Mouse (Mus musculus) embryonic facial prominence, embryonic 12.5 days (tissue): Measurements from ENCODE around the gene St6galnac4. TPM values are rescaled to one million over a fixed set of nuclear protein-coding genes. Genes with fewer than 3 reads are reported as not detected.

ENCODE experiments used
- ATAC-seq: fragments of 200-750 bp; cut with Nextera tagmentation; 2 replicates; pipeline ENCODE4 v1.8.0; 2017; ENCODE audit not compliant: insufficient number of reproducible peaks, insufficient read depth, low FRiP score, low TSS enrichment
- H3K27ac ChIP-seq: fragments of 300-500 bp; sonication (generic); 2 replicates; pipeline ENCODE4 v1.5.1; 2016; ENCODE audit warnings: mild to moderate bottlenecking
- H3K27me3 ChIP-seq: fragments of 300-500 bp; sonication (generic); 2 replicates; pipeline ENCODE4 v1.6.1; 2016; ENCODE audit warnings: mild to moderate bottlenecking, moderate library complexity
- H3K36me3 ChIP-seq: fragments of 300-500 bp; sonication (generic); 2 replicates; pipeline ENCODE4 v1.6.1; 2016; ENCODE audit warnings: mild to moderate bottlenecking
- H3K4me1 ChIP-seq: fragments of 300-500 bp; sonication (generic); 2 replicates; pipeline ENCODE4 v1.6.1; 2016
- H3K4me2 ChIP-seq: fragments of 300-500 bp; sonication (generic); replicated peaks from 2 replicates; pipeline ENCODE4 v1.6.1; 2016; ENCODE audit warnings: mild to moderate bottlenecking, moderate library complexity
- H3K4me3 ChIP-seq: fragments of 300-500 bp; sonication (generic); 2 replicates; pipeline ENCODE4 v1.5.1; 2016; ENCODE audit warnings: mild to moderate bottlenecking
- H3K9ac ChIP-seq: fragments of 300-500 bp; sonication (generic); 2 replicates; pipeline ENCODE4 v1.6.1; 2016; ENCODE audit warnings: mild to moderate bottlenecking, moderate library complexity
- H3K9me3 ChIP-seq: fragments of 300-500 bp; sonication (generic); 2 replicates; pipeline ENCODE4 v1.6.1; 2016; ENCODE audit warnings: mild to moderate bottlenecking, moderate library complexity
- WGBS: fragments of 180-500 bp; shearing (Covaris S2); methylation state at CpG from one replicate; pipeline ENCODE4 v1.1.7; 2016; 5-methylcytosine and 5-hydroxymethylcytosine counted together
- polyA plus RNA-seq: library from polyadenylated mRNA; unstranded; fragments of >200 nt; fragmentation: Nextera tagmentation; extraction: Ambion mirVana; gene quantifications from 2 replicates; pipeline ENCODE4 v1.2.1, GENCODE M21; 2016

Gene St6galnac4
- polyA plus RNA-seq, 1 experiment from 2014 or later = 32.7 TPM

DNA sequence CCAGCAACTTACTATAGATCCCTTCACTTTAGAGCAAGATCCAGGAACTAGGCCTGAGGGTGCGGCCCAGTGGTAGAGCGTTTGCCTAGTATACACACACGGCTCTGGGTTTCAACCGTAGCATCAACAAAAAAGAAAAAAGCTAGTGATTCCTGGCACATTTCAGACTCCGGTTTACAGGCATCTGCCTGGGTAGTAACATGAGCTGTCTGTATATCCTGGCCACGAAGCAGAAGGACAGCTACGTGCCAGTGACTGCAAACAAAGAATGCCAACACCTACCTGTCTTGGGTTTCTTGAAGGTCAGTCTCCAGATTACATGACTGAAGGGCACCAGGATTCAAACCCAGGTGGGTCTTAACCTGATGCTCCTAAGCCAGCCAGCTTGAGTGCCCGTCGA lies 37.7 kb upstream of the St6galnac4 start:
- Histone ChIP-seq H3K36me3 (0 out of 2 replicates have a peak, but pooled peaks cover 6% of the 10 kb centered on the region), H3K4me2 (no peak overlapping the region), H3K27ac (peak overlapping the region; percentile 74), H3K9me3 (no peaks in the 10 kb centered on the region), H3K4me3 (no peak overlapping the region), H3K27me3 (no peaks in the 10 kb centered on the region), H3K4me1 (peaks cover 27% of the 10 kb centered on the region), H3K9ac (no peak overlapping the region)
- no peak for ATAC-seq
- 56% methylated on average over 9 of the region's 9 CpGs for WGBS

DNA sequence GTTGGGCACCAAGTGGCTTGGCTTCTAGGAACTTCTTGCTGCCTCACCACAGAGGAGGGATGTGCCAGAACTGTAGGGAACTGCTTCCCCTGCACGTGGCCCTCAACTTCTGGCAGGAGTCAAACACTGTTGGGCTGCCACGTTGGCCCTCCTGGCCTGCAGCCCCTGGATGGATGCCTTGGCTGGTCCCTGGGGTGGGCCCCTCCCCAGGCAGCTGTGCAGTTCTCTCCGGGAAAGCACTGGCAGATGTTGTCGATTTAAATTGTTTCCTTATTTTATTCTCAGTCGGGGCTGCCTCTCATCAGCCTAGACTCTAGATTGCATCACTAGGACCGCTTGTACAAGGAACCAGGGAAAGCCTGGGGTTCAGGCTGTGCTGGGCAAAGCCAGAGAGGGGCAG lies 37.1 kb upstream of the St6galnac4 start:
- Histone ChIP-seq H3K4me2 (no peak overlapping the region), H3K4me1 (peaks cover 27% of the 10 kb centered on the region), H3K27ac (peak overlapping the region; percentile 74), H3K4me3 (no peak overlapping the region), H3K27me3 (no peaks in the 10 kb centered on the region), H3K36me3 (0 out of 2 replicates have a peak, but pooled peaks cover 6% of the 10 kb centered on the region), H3K9ac (no peak overlapping the region), H3K9me3 (no peaks in the 10 kb centered on the region)
- 20% methylated on average over 6 of the region's 6 CpGs for WGBS
- ATAC-seq = peak; percentile 36; the same call in 1 of the 2 replicates

DNA sequence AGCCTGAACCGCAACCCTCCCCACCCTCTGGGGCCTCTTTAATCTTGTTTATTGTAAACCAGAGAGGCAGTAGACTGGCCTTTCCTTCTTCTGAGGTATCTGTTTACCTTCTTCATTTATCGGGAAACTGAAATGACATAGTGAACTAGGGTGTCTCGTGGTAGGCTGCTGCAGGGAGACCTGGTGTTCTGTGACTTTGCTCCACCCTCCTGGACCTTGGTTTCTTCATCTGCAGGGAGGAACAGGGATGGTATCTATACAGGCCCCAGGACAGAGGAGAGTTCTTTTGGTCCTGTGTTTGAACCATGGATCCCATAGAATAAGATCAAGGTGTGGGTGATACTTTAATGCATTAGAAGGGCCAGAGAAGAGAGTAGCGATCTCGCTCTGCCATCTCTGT lies 35.7 kb upstream of the St6galnac4 start:
- Histone ChIP-seq H3K36me3 (no peaks in the 10 kb centered on the region), H3K9me3 (no peaks in the 10 kb centered on the region), H3K9ac (no peak overlapping the region), H3K27ac (no peak overlapping the region), H3K4me3 (no peak overlapping the region), H3K4me2 (no peak overlapping the region), H3K27me3 (no peaks in the 10 kb centered on the region), H3K4me1 (peaks cover 40% of the 10 kb centered on the region)
- WGBS = 72% methylated on average over 5 of the region's 5 CpGs
- no peak for ATAC-seq

DNA sequence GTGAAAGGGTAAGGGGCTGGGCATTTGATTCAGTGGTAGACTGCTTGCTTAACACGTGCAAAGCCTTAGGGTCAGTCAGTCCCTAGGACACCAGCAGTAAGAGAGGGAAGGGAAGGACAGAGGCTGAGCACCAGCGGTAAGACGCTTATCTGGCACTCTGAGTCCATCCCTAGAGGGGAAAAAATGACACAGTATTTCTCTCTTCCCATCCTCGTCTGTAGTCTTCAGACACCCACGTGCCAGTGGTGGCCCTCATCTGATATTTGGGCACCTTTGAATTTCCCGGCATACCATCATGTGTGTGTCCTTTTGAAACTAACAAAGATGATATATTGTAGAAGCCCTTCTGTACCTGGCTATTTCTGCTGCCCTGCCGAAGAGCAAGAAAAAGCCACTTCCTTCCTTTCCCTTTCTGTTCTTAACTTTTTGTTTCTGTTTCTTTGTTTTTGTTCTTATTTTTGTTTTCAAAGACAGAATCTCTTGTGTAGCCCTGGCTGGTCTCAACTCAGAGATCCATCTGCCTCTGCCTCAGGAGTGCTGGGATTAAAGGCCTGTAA lies 33.2 kb upstream of the St6galnac4 start:
- no peaks in the 10 kb centered on the region for H3K27me3 ChIP-seq
- H3K4me3 ChIP-seq = no peak overlapping the region
- H3K9ac ChIP-seq = no peak overlapping the region
- H3K4me1 ChIP-seq = peaks cover 46% of the 10 kb centered on the region
- H3K36me3 ChIP-seq = 0 out of 2 replicates have a peak, but pooled peaks cover 9% of the 10 kb centered on the region
- WGBS = 82% methylated on average over 7 of the region's 7 CpGs
- H3K4me2 ChIP-seq = no peak overlapping the region
- H3K27ac ChIP-seq = no peak overlapping the region
- no peaks in the 10 kb centered on the region for H3K9me3 ChIP-seq
- ATAC-seq = no peak

DNA sequence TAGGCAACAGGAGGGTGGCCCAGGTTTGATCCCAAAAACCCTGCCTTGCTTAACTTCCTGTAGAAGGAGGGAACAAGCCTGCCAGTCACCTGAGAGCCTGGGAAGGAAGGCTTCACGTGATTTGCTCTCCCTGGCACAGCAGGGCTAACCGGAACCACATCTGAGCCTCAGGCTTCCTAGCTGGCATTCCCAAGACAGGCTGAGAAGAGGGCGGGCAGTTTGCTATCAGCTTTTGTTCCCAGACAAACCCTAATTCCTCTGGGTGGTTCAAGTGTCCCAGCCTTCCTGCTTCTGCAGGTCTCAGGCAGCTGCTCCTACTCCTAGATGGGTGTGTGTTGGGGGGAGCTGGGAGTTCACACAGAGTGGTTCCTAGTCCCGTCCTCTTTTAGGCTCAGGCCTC lies 31.4 kb upstream of the St6galnac4 start:
- H3K4me3 ChIP-seq = no peak overlapping the region
- WGBS = 32% methylated on average over 4 of the region's 4 CpGs
- H3K36me3 ChIP-seq = peaks cover 27% of the 10 kb centered on the region
- no peak for ATAC-seq
- no peaks in the 10 kb centered on the region for H3K27me3 ChIP-seq
- H3K27ac ChIP-seq = peak overlapping the region; percentile 50; the same call in 1 of the 2 replicates
- H3K9me3 ChIP-seq = no peaks in the 10 kb centered on the region
- H3K9ac ChIP-seq = peak overlapping the region; percentile 24; the same call in 1 of the 2 replicates
- peaks cover 33% of the 10 kb centered on the region for H3K4me1 ChIP-seq
- H3K4me2 ChIP-seq = no peak overlapping the region

DNA sequence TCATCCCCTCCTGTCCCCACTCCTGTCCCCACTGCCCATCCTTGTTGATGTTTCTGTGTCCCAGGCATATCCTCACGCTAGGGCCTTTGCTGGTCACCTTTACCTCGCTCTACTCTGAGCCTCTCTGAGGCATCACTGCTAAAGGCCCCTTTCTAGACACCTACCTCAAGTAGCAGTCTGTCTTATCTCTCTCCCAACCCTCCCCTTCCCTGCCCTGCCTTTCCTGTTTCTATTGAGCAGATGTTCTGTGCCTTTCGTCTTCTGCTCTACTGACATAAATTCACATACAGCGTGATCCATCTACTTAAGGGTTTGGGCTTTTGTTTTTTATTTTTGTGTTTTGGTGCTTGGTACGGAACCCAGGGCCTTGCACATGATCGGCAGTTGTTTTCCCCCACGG lies 30.9 kb upstream of the St6galnac4 start:
- no peak for ATAC-seq
- 75% methylated on average over 7 of the region's 7 CpGs for WGBS
- Histone ChIP-seq H3K9ac (peak overlapping the region; percentile 24; the same call in 1 of the 2 replicates), H3K4me2 (no peak overlapping the region), H3K4me1 (peaks cover 28% of the 10 kb centered on the region), H3K4me3 (no peak overlapping the region), H3K36me3 (peaks cover 33% of the 10 kb centered on the region), H3K27ac (peak overlapping the region; percentile 50; the same call in 1 of the 2 replicates), H3K9me3 (no peaks in the 10 kb centered on the region), H3K27me3 (no peaks in the 10 kb centered on the region)

DNA sequence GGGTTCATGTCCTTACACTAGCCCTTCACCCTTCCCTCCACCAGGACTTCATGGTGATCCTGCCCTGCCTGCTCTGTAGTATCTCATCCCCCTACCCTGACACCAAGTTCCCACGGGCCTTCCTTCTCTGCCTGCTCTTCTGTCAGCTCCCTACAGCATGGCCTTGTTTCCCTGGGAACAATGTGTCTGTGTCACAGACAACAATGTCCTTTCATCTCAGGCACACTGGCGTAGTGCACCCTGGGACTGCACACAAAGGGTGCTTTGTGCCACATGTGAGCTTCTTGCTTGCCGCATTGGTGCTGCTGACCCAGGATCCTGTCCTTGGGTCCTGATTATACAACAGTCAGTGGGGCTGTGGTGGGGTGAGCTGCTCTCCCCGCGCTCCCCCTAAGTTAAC lies 27.3 kb upstream of the St6galnac4 start:
- no peak overlapping the region for H3K4me3 ChIP-seq
- H3K4me2 ChIP-seq = no peak overlapping the region
- no peaks in the 10 kb centered on the region for H3K27me3 ChIP-seq
- no peak overlapping the region for H3K9ac ChIP-seq
- H3K27ac ChIP-seq = peak overlapping the region; percentile 41; the same call in 1 of the 2 replicates
- WGBS = 38% methylated on average over 5 of the region's 5 CpGs
- peaks cover 61% of the 10 kb centered on the region for H3K36me3 ChIP-seq
- peak; percentile 58 for ATAC-seq
- no peaks in the 10 kb centered on the region for H3K9me3 ChIP-seq
- H3K4me1 ChIP-seq = peaks cover 28% of the 10 kb centered on the region

DNA sequence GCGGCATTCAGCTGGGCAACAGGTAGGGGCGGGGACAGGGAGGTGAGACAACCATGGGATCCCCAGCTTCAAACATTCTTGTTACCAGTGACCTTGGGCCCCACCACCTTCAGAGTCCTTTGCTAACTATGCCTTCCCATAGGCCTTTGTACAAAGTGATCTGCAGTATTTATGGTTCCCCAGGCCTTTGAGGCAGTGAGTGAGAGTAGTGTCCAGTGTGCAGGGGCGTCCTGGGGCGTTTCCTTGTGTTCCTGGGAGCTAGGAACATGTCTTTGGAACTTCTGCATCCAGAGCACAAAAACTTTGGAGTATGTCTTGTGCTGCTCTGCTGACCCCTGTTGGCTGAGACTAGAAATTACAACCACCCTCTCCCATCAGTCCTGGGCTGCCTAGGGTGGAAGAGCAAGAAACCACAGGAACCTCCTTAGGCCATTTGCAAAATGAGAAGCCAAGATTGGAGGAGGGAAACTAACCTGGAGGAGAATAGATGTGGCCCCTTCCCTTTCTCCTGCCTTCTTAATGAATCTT lies 20.3 kb upstream of the St6galnac4 start:
- Histone ChIP-seq H3K4me3 (no peak overlapping the region), H3K4me2 (no peak overlapping the region), H3K9me3 (no peaks in the 10 kb centered on the region), H3K4me1 (peaks cover 4% of the 10 kb centered on the region), H3K27me3 (no peaks in the 10 kb centered on the region), H3K9ac (no peak overlapping the region), H3K36me3 (peaks cover 70% of the 10 kb centered on the region), H3K27ac (no peak overlapping the region)
- 47% methylated on average over 4 of the region's 4 CpGs for WGBS
- ATAC-seq = no peak

DNA sequence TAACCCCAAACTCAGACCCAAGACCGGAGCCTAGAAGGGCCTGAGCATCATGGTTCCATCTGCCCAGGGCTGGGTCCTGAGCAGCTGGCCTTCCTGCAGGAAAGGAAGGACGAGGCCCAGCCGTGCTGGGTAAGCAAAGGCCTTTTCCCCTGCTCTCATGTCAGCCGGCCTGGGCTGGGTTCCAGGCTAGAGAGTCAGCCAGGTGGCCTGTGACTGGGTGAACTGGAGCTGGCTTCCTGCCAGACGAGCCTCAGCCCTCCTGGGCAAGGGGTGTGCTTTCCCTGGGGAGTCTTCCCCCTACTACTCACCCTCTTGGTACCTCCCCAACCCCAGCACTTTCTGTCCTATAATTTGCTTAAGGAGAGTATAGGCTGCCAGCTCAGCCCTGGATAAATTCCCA lies 18.7 kb upstream of the St6galnac4 start:
- Histone ChIP-seq H3K4me1 (peaks cover 9% of the 10 kb centered on the region), H3K9me3 (no peaks in the 10 kb centered on the region), H3K27ac (no peak overlapping the region), H3K4me3 (no peak overlapping the region), H3K36me3 (peaks cover 62% of the 10 kb centered on the region), H3K27me3 (no peaks in the 10 kb centered on the region), H3K9ac (no peak overlapping the region), H3K4me2 (no peak overlapping the region)
- WGBS = 80% methylated on average over 5 of the region's 5 CpGs
- no peak for ATAC-seq

DNA sequence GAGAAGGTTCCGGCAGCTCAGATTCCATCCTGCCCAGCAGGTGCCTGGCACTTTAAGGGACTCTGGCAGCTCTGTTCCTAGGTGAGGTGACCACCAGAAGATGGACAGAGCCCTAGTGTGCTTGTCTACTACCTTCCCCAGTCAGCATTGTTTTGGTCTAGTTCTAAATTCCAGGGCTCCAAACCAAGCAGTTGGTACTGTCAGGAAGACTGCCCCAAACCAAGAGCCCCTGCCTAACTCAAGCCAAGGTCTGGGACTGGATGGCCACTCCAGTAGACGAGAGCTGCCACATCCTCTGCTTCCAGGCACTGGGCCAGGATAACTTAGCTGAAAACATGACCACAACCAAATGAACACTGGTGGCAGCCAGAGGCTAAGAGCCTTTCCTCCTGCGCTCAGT lies 18.0 kb upstream of the St6galnac4 start:
- Histone ChIP-seq H3K27me3 (no peaks in the 10 kb centered on the region), H3K4me2 (no peak overlapping the region), H3K9me3 (no peaks in the 10 kb centered on the region), H3K9ac (no peak overlapping the region), H3K36me3 (peaks cover 56% of the 10 kb centered on the region), H3K4me3 (no peak overlapping the region), H3K4me1 (peaks cover 9% of the 10 kb centered on the region), H3K27ac (no peak overlapping the region)
- ATAC-seq = no peak
- WGBS = 96% methylated on average over 3 of the region's 3 CpGs

DNA sequence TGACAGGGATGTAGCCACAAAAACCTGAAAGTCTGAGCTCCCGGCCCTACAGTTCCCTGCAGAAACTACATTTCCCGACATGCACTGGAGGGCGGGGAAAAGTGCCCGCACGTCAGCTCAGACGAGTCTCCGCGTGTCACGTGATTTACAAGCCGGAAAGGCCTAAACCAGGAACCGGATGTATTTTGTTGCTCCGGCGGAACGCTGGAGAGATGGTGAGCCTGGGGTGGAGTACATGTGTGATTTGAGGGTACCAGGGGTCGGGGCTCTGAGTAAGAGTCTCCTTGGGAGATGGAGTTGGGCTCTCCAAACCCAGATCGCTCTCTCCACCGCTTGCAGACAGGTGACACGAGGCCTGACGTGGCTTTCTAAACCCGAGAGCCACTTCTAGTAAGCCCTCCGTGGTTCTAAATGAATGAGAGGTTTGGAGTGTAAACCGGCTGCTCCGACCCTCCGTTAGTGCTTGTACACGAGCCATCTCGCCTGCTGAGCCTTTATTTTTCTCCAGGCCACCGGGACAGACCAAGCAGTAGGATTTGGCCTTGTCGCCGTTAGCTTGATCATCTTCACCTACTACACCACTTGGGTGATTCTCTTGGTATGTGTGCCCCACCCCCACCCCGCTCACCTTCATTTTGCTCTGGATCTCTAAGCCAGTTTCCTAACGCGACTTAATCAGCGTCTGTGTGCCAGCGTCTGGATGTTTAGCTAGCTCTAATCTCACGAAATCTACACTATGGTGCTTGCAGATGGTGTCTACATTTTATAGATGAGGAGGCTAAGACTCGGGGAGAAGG lies 16.0 kb upstream of the St6galnac4 start, which contains the start of gene Dpm2:
Gene Dpm2, plus strand, starts transcription at position 161 of the 797 bp plus-strand sequence.
- WGBS = under 1% methylated on average over 36 of the region's 36 CpGs
- Histone ChIP-seq H3K9me3 (no peaks in the 10 kb centered on the region), H3K27ac (peak within 1 kb of the TSS; percentile 58; the same call in 1 of the 2 replicates), H3K4me1 (peaks cover 13% of the 10 kb centered on the region), H3K27me3 (no peaks in the 10 kb centered on the region), H3K4me2 (peak within 1 kb of the TSS; percentile 82), H3K36me3 (peaks cover 37% of the 10 kb centered on the region), H3K4me3 (peak within 1 kb of the TSS; percentile 68), H3K9ac (peak within 1 kb of the TSS; percentile 67)
- peak; percentile 58 for ATAC-seq

DNA sequence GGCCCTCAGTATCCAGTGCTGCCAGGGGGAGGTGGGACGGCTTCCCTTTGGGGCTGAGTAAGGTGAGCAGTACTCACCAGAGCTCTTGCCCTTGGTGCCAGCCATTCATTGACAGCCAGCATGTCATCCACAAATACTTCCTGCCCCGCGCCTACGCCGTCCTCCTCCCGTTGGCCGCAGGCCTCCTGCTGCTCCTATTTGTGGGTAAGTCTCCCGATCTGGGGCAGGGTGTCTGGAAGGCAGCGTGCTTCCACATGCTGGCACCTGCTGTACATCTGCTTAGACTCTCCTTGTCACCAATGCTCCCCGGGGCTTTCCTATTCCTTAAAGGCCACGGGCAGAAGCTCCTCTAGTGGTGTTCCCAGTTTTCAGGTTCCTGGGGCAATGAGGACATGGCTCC lies 14.7 kb upstream of the St6galnac4 start:
- Histone ChIP-seq H3K27me3 (peaks cover 5% of the 10 kb centered on the region; the same call in 1 of the 2 replicates), H3K4me1 (peaks cover 13% of the 10 kb centered on the region), H3K9ac (no peak overlapping the region), H3K27ac (no peak overlapping the region), H3K9me3 (no peaks in the 10 kb centered on the region), H3K4me2 (no peak overlapping the region), H3K36me3 (peaks cover 24% of the 10 kb centered on the region), H3K4me3 (no peak overlapping the region; the same call in 1 of the 2 replicates)
- ATAC-seq = no peak
- 91% methylated on average over 11 of the region's 11 CpGs for WGBS
